Mouse (Mus musculus) kidney, embryonic 14.5 days (tissue): ENCODE measurements around the gene Tfb2m. TPM values are rescaled to one million over a fixed set of nuclear protein-coding genes. Genes with fewer than 3 reads are reported as not detected.

Experiments
- ATAC-seq: fragments of 200-750 bp; cut with Nextera tagmentation; 2 replicates; pipeline ENCODE4 v1.8.0; 2017; ENCODE audit warnings: moderate number of reproducible peaks, mild to moderate bottlenecking, moderate TSS enrichment, moderate library complexity; ENCODE audit not compliant: low FRiP score, low TSS enrichment
- H3K27ac ChIP-seq: fragments of 300-500 bp; sonication (generic); 2 replicates; pipeline ENCODE4 v1.5.1; 2014; ENCODE audit warnings: low read depth, mild to moderate bottlenecking, low read length, moderate library complexity, mixed read lengths
- H3K27me3 ChIP-seq: fragments of 300-500 bp; sonication (generic); 2 replicates; pipeline ENCODE4 v1.6.1; 2014; ENCODE audit warnings: mild to moderate bottlenecking, low read length; ENCODE audit not compliant: control insufficient read depth, insufficient read depth
- H3K36me3 ChIP-seq: fragments of 300-500 bp; sonication (generic); 2 replicates; pipeline ENCODE4 v1.6.1; 2014; ENCODE audit warnings: low read length, mixed read lengths; ENCODE audit not compliant: control insufficient read depth, insufficient read depth
- H3K4me1 ChIP-seq: fragments of 300-500 bp; sonication (generic); 2 replicates; pipeline ENCODE4 v1.6.1; 2014; ENCODE audit warnings: low read length, mixed read lengths; ENCODE audit not compliant: control insufficient read depth, insufficient read depth
- H3K4me2 ChIP-seq: fragments of 300-500 bp; sonication (generic); replicated peaks from 2 replicates; pipeline ENCODE4 v1.6.1; 2014; ENCODE audit warnings: low read depth, mild to moderate bottlenecking, low read length
- H3K4me3 ChIP-seq: fragments of 300-500 bp; sonication (generic); 2 replicates; pipeline ENCODE4 v1.5.1; 2014; ENCODE audit warnings: mild to moderate bottlenecking, low read length
- H3K9ac ChIP-seq: fragments of 300-500 bp; sonication (generic); 2 replicates; pipeline ENCODE4 v1.6.1; 2014; ENCODE audit warnings: low read depth, mild to moderate bottlenecking, low read length, moderate library complexity
- H3K9me3 ChIP-seq: fragments of 300-500 bp; sonication (generic); 2 replicates; pipeline ENCODE4 v1.6.1; 2016; ENCODE audit warnings: low read length; ENCODE audit not compliant: control insufficient read depth
- WGBS: fragments of 180-500 bp; shearing (Covaris S2); extraction: QIAGEN DNeasy Blood & Tissue Kit; methylation state at CpG from one replicate; pipeline ENCODE4 v1.1.7; 2014; 5-methylcytosine and 5-hydroxymethylcytosine counted together
- polyA plus RNA-seq: library from polyadenylated mRNA; unstranded; fragments of >200 nt; fragmentation: Nextera tagmentation; extraction: Ambion mirVana; gene quantifications from 2 replicates; pipeline ENCODE4 v1.2.1, GENCODE M21; 2014

Tfb2m gene
- polyA plus RNA-seq, 1 experiment from 2014 or later, result 28.6 TPM

GRCm38 (mm10) chr1:179488520-179488919 is 57.5 kb downstream of the Tfb2m start:
- Histone ChIP-seq H3K9me3 (no peaks in the 10 kb centered on the region), H3K4me1 (no peaks in the 10 kb centered on the region), H3K9ac (no peak overlapping the region), H3K27ac (peak overlapping the region; percentile 39; the same call in 1 of the 2 replicates), H3K36me3 (no peaks in the 10 kb centered on the region), H3K27me3 (no peaks in the 10 kb centered on the region), H3K4me2 (no peak overlapping the region), H3K4me3 (no peak overlapping the region)
- ATAC-seq, result peak; percentile 77
- 35% methylated on average over 5 of the region's 5 CpGs for WGBS

DNA sequence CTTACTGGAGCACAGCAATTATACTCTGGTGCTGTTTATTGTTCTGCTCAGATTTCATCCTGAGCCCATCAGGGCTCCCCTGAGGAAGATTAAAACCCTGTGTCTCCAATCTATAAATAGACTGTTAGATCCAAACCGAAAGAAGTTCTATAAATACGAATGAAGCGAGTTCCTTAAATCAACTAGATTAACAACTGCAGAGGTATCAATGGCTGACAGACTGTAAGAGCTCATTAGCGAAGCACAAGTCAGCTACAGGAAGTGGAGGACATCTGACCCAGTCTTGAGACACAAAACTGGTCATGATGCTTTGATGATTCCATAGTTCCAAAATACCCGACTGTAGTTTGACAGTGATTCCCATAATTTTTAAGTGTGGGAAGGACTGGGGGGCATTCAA is 58.1 kb downstream of the Tfb2m start:
- Histone ChIP-seq H3K4me1 (no peaks in the 10 kb centered on the region), H3K36me3 (no peaks in the 10 kb centered on the region), H3K4me3 (no peak overlapping the region), H3K27ac (peak overlapping the region; percentile 39; the same call in 1 of the 2 replicates), H3K27me3 (no peaks in the 10 kb centered on the region), H3K9me3 (no peaks in the 10 kb centered on the region), H3K9ac (no peak overlapping the region), H3K4me2 (no peak overlapping the region)
- WGBS, result 23% methylated on average over 5 of the region's 5 CpGs
- peak; percentile 30; the same call in 1 of the 2 replicates for ATAC-seq

GRCm38 (mm10) chr1:179487238-179487637 is 58.8 kb downstream of the Tfb2m start:
- no peak overlapping the region for H3K4me3 ChIP-seq
- no peak overlapping the region for H3K9ac ChIP-seq
- H3K9me3 ChIP-seq, result no peaks in the 10 kb centered on the region
- no peak overlapping the region for H3K4me2 ChIP-seq
- no peaks in the 10 kb centered on the region for H3K4me1 ChIP-seq
- ATAC-seq, result no peak
- 41% methylated on average over 2 of the region's 2 CpGs for WGBS
- H3K36me3 ChIP-seq, result no peaks in the 10 kb centered on the region
- H3K27ac ChIP-seq, result no peak overlapping the region
- H3K27me3 ChIP-seq, result no peaks in the 10 kb centered on the region

GRCm38 (mm10) chr1:179485784-179486540 is 60.1 kb downstream of the Tfb2m start:
- H3K9ac ChIP-seq, result no peak overlapping the region
- H3K36me3 ChIP-seq, result no peaks in the 10 kb centered on the region
- no peaks in the 10 kb centered on the region; the same call in 1 of the 2 replicates for H3K4me1 ChIP-seq
- no peaks in the 10 kb centered on the region for H3K27me3 ChIP-seq
- H3K4me2 ChIP-seq, result no peak overlapping the region
- WGBS, result 29% methylated on average over 3 of the region's 3 CpGs
- no peak overlapping the region for H3K27ac ChIP-seq
- no peak for ATAC-seq
- H3K4me3 ChIP-seq, result no peak overlapping the region
- no peaks in the 10 kb centered on the region for H3K9me3 ChIP-seq

- peaks cover 10% of the 10 kb centered on the region for H3K4me1 ChIP-seq
- H3K9me3 ChIP-seq, result no peaks in the 10 kb centered on the region
- no peaks in the 10 kb centered on the region for H3K27me3 ChIP-seq
- 55% methylated on average over 4 of the region's 4 CpGs for WGBS
- no peak for ATAC-seq
- no peaks in the 10 kb centered on the region for H3K36me3 ChIP-seq
- H3K27ac ChIP-seq, result no peak overlapping the region
- H3K4me3 ChIP-seq, result no peak overlapping the region
- H3K4me2 ChIP-seq, result no peak overlapping the region
- H3K9ac ChIP-seq, result no peak overlapping the region
Observed at GRCm38 (mm10) chr1:179480862-179481261, 65.2 kb downstream of the Tfb2m start.

Other genes with a start within 250 kb of the Tfb2m start
- gene Smyd3, start 28.2 kb downstream of the Tfb2m start, polyA plus RNA-seq, result 19.9 and 21.5 TPM in 2 replicates
- gene Cnst, start 103 bp upstream of the Tfb2m start, polyA plus RNA-seq, result 7.7 and 14.1 TPM in 2 replicates
- gene Sccpdh, start 121.9 kb upstream of the Tfb2m start, polyA plus RNA-seq, result 70.7 and 74.6 TPM in 2 replicates
- gene Kif28, start 199.0 kb upstream of the Tfb2m start, polyA plus RNA-seq, result not detected in 2 replicates